Mouse (Mus musculus): ENCODE data around the gene Aldh3b3.

Gene Aldh3b3

DNA sequence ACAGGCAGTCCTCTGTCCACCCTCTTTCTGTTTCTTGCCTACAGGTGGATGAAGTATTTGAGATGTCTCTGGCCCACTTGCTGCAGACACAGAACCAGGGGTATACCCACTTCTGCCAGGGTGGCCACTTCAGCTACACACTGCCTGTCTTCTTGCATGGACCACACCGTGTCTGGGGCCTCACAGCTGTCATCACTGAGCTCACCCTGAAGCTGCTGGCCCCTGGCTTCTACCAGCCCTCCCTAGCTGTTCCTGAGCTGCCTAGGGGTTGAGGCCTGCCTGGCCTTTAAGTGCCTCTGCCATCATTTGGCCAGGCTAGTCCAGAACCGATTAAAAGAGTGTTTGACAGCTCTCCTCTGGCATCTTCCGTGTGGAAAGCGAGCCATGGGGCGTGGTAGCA, 43.3 kb downstream of the Aldh3b3 start:
- no peak for DNase-seq (ENCODE audit: low spot score)

DNA sequence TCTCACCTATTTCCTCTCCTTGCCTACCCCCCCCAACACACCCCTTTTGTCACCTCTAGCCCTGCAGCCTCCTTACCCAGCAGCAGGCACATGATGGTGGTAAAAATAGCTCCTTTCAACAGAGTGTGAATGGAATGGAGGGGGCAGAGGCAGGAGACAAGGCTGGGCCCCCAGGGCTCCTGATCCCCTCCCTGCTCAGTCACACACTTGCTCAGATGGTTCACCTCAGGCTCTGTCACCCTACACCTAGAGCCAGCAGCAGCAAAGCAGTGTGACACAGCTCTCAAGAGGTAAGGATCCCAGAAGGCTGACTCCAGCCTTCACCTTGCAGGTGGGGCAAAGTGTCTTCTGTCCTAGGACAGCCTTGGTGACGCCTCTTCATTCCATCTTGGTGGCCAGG, 44.7 kb downstream of the Aldh3b3 start, which contains the start of gene Doc2g:
Gene Doc2g, plus strand, starts transcription at position 202 of the 400 bp plus-strand sequence.
- no peak for DNase-seq (ENCODE audit: low spot score)

GRCm38 (mm10) chr19:4003641-4004040, 45.2 kb downstream of the Aldh3b3 start:
- DNase-seq (ENCODE audit: low spot score) = no peak

GRCm38 (mm10) chr19:4004331-4004730, 45.9 kb downstream of the Aldh3b3 start:
- DNase-seq (ENCODE audit: low spot score) = no peak

GRCm38 (mm10) chr19:4005091-4005490, 46.6 kb downstream of the Aldh3b3 start:
- DNase-seq (ENCODE audit: low spot score) = no peak

DNA sequence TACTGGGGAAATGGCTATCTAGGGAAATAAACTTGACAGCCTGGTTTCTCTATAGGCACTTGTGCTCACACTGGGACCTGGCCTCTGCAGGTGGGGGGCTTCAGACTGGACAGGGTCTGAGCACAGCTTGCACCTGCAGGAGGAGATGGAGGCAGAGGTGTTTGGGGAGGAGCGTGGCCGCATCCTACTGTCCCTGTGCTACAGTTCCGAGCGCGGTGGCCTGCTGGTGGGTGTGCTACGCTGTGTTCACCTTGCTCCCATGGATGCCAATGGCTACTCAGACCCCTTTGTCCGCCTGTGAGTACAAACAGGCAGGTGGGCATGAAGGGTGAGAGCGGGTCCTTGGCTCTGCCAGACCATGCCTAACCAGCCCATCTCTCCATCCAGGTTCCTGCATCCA, 47.5 kb downstream of the Aldh3b3 start:
- DNase-seq (ENCODE audit: low spot score) = no peak

GRCm38 (mm10) chr19:4011086-4011485, 52.6 kb downstream of the Aldh3b3 start:
- no peak for DNase-seq (ENCODE audit: low spot score)

DNA sequence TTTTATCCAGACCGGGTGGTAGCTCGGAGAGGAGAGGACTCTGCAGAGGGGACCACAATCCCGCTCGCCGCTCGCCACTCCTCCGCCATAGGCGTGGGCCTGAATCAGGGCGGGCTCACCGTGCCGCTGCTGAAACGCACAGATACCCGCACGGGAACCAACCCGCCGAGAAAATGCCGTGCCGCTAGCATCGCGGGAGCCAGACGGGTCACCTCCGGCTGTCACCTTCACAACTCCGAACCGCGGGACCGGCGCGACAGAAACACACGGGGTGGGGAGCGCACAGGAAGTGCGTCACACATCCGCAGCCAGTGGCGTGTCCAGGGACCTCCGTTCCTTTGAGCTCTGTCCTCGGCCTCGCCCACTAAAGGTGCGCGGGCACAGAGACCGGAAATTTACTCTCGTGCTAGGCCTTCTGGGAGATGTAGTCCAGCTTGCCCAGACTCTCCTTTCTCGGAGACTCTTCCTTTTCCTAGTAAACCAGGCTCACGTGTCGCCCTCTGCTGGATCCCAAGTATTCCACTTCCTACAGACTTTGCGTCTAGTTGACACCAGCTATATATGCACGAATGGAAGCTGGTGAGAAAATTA, 54.1 kb downstream of the Aldh3b3 start, which contains the start of gene Ndufv1:
Gene Ndufv1, minus strand, starts transcription at position 375 of the 591 bp plus-strand sequence.
- peak; percentile 97 for DNase-seq (ENCODE audit: low spot score)

GRCm38 (mm10) chr19:4013066-4013465, 54.6 kb downstream of the Aldh3b3 start:
- no peak for DNase-seq (ENCODE audit: low spot score)

GRCm38 (mm10) chr19:4014802-4015201, 56.4 kb downstream of the Aldh3b3 start:
- DNase-seq (ENCODE audit: low spot score) = no peak

DNA sequence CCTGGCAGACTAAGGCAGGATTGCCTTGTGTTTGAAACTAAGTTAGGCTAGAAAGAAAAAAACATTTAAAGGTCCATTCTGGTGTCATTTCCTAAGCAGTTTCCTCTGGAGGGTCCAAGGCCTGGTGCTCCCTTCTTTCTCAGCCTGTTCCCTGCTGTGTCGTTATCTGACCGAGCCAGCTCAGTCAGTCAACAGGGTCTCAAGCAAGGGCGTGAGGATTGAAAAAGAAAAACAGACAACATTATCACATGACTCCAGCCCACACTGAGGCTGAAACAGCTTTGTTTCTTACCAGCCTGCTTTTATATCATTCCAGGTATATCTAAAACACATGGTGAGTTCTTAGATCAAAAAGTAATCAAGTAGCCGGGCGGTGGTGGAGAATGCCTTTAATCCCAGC, 57.2 kb downstream of the Aldh3b3 start:
- no peak for DNase-seq (ENCODE audit: low spot score)

GRCm38 (mm10) chr19:4017921-4018587, 59.6 kb downstream of the Aldh3b3 start:
- DNase-seq (ENCODE audit: low spot score) = no peak

- peak; percentile 86 for DNase-seq (ENCODE audit: low spot score)
Measured at GRCm38 (mm10) chr19:4018743-4019583, 60.5 kb downstream of the Aldh3b3 start.

Data from urinary bladder, postnatal 14 days (tissue).